Mouse (Mus musculus) liver, embryonic 14.5 days (tissue): ENCODE results near the gene Trmt1.

Source experiments
- CTCF ChIP-seq: IDR thresholded peaks from 2 replicates; pipeline ENCODE4 v1.5.1; 2016; ENCODE audit warnings: antibody characterized with exemption, low read depth, control low read depth
- EP300 ChIP-seq: IDR thresholded peaks from 2 replicates; pipeline ENCODE4 v1.6.1; 2016; ENCODE audit warnings: antibody characterized with exemption, low read depth

DNA sequence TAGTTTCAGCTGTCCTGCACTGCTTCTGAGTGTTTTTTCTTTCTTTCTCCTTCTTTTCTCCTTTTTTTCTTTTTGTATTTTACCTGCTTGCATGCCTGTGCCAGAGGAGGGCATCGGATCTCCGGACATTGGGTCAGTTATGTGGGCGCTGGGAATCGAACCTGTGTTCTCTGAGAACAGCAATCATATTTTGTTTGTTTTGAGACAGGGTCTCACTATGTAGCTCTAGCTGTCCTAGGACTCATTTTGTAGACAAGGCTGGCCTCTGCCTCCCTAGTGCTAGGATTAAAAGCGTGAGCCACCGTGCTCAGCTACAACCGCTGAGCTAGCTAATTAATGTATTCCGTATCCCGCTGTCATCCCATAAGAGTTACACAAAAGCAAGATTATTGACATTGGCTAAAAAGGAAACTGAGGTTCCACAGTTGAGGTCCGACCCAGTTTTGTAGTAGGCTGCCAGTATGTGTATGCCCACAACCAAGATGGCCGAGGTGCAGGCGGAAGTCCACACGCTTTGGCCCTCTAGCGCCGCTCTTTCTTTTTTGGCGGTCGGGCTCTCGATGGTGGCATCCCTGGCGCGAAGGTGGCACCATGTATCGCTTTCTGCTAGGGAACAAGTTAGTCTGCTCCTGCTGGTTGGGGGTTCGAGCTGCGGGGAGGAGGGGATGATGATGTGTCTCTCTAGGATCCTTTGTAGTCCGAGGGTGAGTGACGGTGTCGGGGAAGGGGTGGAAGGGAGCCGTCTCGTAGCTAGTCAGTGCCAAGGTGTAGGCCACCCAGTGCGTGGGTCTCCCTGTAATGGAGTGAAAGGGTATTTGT is 21.3 kb upstream of the Trmt1 start:
- TF ChIP-seq CTCF: peak; percentile 81
- TF ChIP-seq EP300: peak; percentile 18; the same call in 1 of the 2 replicates
